Mouse (Mus musculus): ENCODE measurements at regions not wholly inside any gene's neighbourhood (a gene's known extent, or its start where the extent isn't known, plus 50 kb on each side); places are given as distances from the start of the nearest gene placed in this dataset.

- no peak for TF ChIP-seq CTCF (IDR thresholded peaks at IDR 0.05)
- no peak for TF ChIP-seq POLR2A (IDR thresholded peaks at IDR 0.05; ENCODE audit: insufficient read depth, low read depth, low read length)
- no peak for TF ChIP-seq EP300 (IDR thresholded peaks at IDR 0.05; ENCODE audit: insufficient read depth, low read depth, low read length)
Measured at GRCm38 (mm10) chr9:46740496-46740895, 258.0 kb upstream of the Gm4791 start.
